Mouse (Mus musculus): ENCODE data around the gene Actl7b. TPM values are rescaled to one million over a fixed set of nuclear protein-coding genes. Genes with fewer than 3 reads are reported as not detected.

The Actl7b gene
- not detected in 2 replicates for polyA plus RNA-seq (2015; fragmentation: Nextera tagmentation; extraction: Ambion mirVana)

DNA sequence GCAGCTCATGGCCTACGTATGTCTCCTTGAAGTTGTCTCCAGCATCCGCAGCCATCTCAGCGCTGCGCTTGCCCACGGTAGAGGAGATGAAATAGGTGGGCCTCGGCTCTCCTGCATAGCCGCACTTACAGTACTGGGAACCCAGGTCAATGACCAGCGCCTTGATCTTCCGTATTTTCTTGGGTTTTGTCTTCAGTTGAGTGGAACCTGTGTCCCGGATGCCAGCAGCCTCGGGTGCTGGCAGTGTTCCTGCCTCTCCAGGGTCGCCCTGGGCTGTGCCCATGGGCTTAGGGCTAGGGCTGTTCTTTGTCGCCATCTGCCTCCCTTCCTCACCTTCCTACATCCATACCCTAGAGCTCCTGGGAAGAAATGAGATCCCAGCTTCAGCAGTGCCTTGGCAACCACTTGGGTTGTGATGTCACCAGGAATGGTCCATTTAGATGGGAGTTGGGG lies at the start of gene Actl7b:
Gene Actl7b (minus strand): TSS at position 403 of the 453 bp plus-strand sequence.

DNA sequence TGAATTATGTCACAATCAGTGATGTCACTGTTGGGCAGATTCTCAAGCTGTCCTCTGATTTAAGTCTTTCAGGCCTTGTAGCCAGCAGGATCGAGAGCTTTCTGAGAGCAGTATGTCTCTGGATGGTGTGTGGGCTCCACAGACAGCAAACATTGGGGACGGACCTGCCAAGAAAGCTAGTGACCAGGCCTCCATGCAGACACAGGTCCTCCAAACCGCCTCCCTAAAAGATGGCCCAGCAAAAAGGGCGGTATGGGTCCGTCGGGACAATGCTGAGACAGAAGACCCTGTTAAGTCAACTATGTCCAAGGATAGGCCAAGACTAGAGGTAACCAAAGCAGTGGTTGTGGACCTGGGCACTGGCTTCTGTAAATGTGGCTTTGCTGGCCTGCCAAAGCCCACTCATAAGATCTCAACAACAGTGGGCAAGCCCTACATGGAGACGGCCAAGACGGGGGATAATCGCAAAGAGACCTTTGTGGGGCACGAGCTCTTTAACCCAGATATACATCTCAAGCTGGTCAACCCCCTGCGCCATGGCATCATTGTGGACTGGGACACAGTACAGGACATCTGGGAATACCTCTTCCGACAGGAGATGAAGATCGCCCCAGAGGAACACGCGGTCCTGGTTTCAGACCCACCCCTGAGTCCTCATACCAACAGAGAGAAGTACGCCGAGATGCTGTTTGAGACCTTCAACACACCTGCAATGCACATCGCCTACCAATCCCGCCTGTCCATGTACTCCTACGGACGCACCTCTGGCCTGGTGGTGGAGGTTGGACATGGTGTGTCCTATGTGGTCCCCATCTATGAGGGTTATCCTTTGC lies 2.3 kb upstream of the Actl7b start, which contains the start of gene Actl7a:
Gene Actl7a (plus strand): TSS at position 51 of the 833 bp plus-strand sequence.

DNA sequence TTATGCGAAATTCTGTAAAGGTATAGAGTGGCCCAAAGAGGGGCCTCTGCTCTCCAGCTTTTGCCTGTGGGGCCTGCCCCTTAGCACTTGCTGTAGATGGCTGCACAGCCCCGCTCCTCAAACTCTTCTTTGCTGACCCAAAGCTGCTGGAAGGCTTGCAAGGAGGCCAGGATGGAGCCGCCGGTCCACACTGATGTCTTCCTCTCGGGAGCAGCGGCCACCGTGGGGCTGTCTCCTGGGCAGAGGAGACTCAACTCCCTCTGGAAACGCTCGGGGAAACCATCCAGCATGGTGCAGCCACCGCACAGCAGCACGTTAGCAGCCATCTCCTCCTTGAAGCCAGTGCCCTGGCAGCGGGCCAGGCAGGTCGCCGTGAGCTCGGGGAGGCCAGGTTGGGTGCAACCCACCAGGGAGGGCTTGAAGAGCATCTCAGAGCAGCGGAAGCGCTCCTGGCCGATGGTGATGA lies 1.2 kb downstream of the Actl7b start, which contains the start of gene Gm26657:
Gene Gm26657 (plus strand): TSS at position 51 of the 466 bp plus-strand sequence.

Other genes with a start within 250 kb of the Actl7b start
- not detected in 2 replicates for gene Gm26657, start 1.4 kb downstream of the Actl7b start, polyA plus RNA-seq (2015; fragmentation: Nextera tagmentation; extraction: Ambion mirVana)
- gene Actl7a, start 2.0 kb upstream of the Actl7b start, polyA plus RNA-seq (2015; fragmentation: Nextera tagmentation; extraction: Ambion mirVana) = not detected in 2 replicates
- 16.0 and 18.2 TPM in 2 replicates for gene Elp1, start 60.9 kb upstream of the Actl7b start, polyA plus RNA-seq (2015; fragmentation: Nextera tagmentation; extraction: Ambion mirVana)
- 3.9 and 4.8 TPM in 2 replicates for gene Fam206a, start 60.9 kb upstream of the Actl7b start, polyA plus RNA-seq (2015; fragmentation: Nextera tagmentation; extraction: Ambion mirVana)
- 13.7 and 13.9 TPM in 2 replicates for gene Ctnnal1, start 123.7 kb upstream of the Actl7b start, polyA plus RNA-seq (2015; fragmentation: Nextera tagmentation; extraction: Ambion mirVana)
- 8.1 and 8.6 TPM in 2 replicates for gene Tmem245, start 206.0 kb upstream of the Actl7b start, polyA plus RNA-seq (2015; fragmentation: Nextera tagmentation; extraction: Ambion mirVana)
- gene Frrs1l, start 248.9 kb upstream of the Actl7b start, polyA plus RNA-seq (2015; fragmentation: Nextera tagmentation; extraction: Ambion mirVana) = 0.10 and 0.19 TPM in 2 replicates